Mouse (Mus musculus): Measurements from ENCODE around the gene 4930452B06Rik.

- TF ChIP-seq CTCF (IDR thresholded peaks at IDR 0.05; ENCODE audit: extremely low read depth, insufficient read depth, low read length): no peak
- no peak for TF ChIP-seq POLR2A (IDR thresholded peaks at IDR 0.05; ENCODE audit: extremely low read depth, insufficient read depth, low read length)
These were observed 244.7 kb downstream of the 4930452B06Rik start for GRCm38 (mm10) chr14:8421199-8421787.

Data from cortical plate, adult 2 months (tissue).